Mouse (Mus musculus) hindbrain, embryonic 16.5 days (tissue): ENCODE measurements at regions not wholly inside any gene's neighbourhood (a gene's known extent, or its start where the extent isn't known, plus 50 kb on each side); places are given as distances from the start of the nearest gene placed in this dataset.
A peak's percentile ranks its signal among the peaks of the same experiment; 100 is the strongest.

Experiments used
- ATAC-seq: fragments of 200-750 bp; cut with Nextera tagmentation; 2 replicates; pipeline ENCODE4 v1.8.0; 2017; ENCODE audit warnings: moderate TSS enrichment, moderate library complexity
- H3K27ac ChIP-seq: fragments of 300-500 bp; sonication (generic); 2 replicates; pipeline ENCODE4 v1.5.1; 2014; ENCODE audit warnings: low read depth, mild to moderate bottlenecking, control low read depth, low read length, moderate library complexity
- H3K27me3 ChIP-seq: fragments of 300-500 bp; sonication (generic); replicated peaks from 2 replicates; pipeline ENCODE4 v1.6.1; 2014; ENCODE audit warnings: low read length; ENCODE audit not compliant: control insufficient read depth, insufficient read depth
- H3K36me3 ChIP-seq: fragments of 300-500 bp; sonication (generic); 2 replicates; pipeline ENCODE4 v1.6.1; 2014; ENCODE audit warnings: mild to moderate bottlenecking, low read length, moderate library complexity, mixed read lengths; ENCODE audit not compliant: control insufficient read depth, insufficient read depth
- H3K4me1 ChIP-seq: fragments of 300-500 bp; sonication (generic); 2 replicates; pipeline ENCODE4 v1.6.1; 2014; ENCODE audit warnings: low read depth, low read length; ENCODE audit not compliant: control insufficient read depth, insufficient read depth
- H3K4me2 ChIP-seq: fragments of 300-500 bp; sonication (generic); 2 replicates; pipeline ENCODE4 v1.6.1; 2014; ENCODE audit warnings: mild to moderate bottlenecking, low read length, control low read depth, moderate library complexity
- H3K4me3 ChIP-seq: fragments of 300-500 bp; sonication (generic); 2 replicates; pipeline ENCODE4 v1.5.1; 2014; ENCODE audit warnings: mild to moderate bottlenecking, low read length, control low read depth, moderate library complexity
- H3K9ac ChIP-seq: fragments of 300-500 bp; sonication (generic); 2 replicates; pipeline ENCODE4 v1.6.1; 2014; ENCODE audit warnings: low read depth, mild to moderate bottlenecking, control low read depth, low read length, moderate library complexity
- H3K9me3 ChIP-seq: fragments of 300-500 bp; sonication (generic); 2 replicates; pipeline ENCODE4 v1.6.1; 2014; ENCODE audit warnings: mild to moderate bottlenecking, low read length, moderate library complexity; ENCODE audit not compliant: control insufficient read depth
- WGBS: fragments of 180-500 bp; shearing (Covaris S2); extraction: QIAGEN DNeasy Blood & Tissue Kit; methylation state at CpG from one replicate; pipeline ENCODE4 v1.1.7; 2014; 5-methylcytosine and 5-hydroxymethylcytosine counted together

DNA sequence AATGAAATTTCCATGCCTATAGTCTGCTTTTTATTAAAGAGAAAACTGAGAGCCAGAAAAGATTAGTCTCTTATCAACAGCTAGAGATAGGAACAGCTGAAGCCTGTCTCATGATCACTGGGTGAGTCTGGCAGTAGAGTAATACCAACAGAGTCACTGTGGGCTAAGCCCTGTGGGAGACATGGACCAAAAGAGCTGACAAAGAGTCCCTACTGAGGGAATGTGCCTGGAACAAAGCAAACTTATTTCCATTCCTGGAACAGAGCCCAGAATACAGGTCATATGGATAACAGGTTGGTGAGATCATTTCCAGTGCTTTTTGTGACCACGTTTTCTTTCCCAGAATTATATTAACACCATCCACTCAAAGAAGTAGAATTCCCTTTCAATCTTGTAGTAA is 237.4 kb downstream of the Tmsb4x start:
- H3K9ac ChIP-seq: no peak overlapping the region
- no peak overlapping the region for H3K4me2 ChIP-seq
- 31% methylated on average over 1 of the region's 1 CpGs for WGBS
- no peak for ATAC-seq
- no peaks in the 10 kb centered on the region for H3K27me3 ChIP-seq
- H3K36me3 ChIP-seq: no peaks in the 10 kb centered on the region
- H3K4me1 ChIP-seq: no peaks in the 10 kb centered on the region
- H3K27ac ChIP-seq: no peak overlapping the region
- H3K9me3 ChIP-seq: no peaks in the 10 kb centered on the region
- H3K4me3 ChIP-seq: no peak overlapping the region

DNA sequence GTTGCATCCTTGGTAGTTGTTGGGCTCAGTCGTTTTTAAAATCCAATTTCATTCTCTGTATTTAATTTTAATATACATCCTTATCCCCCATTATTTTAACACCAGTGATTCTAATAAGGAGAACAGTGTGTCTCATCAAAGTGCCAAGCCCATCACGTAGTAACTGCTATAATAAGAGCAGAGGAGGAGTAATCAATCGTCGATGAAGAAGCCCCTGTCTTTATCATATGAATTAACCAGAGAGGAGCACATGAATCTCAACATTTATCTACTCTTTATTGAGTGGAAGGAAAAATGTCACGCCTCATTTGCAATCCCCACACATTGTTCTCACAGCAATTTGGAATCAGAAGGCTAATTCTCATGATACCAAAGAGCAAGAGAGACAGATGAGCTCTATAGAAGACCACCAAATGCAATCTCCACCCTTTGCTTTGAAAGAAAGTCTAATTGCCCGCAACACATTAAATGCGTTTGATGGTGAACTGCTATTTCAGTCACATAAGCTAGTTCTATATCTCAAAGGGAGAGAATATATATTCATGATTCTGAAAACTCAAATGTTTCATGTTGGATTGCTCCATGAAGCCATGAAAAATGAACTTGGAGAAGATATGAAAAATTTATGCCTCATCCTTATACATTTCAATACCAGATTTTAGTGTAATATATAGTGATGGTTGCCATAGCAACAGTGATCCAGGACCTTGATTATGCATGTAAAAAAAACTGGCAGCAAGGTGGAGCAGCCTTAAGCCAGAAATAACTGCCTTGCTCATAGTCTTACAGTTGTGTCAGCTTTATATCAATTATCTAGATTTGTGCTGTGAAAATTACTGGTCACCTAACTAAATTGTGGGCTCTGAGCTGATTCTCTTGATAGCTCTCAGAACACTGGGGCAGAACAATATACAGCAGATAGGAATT is 244.2 kb downstream of the Tmsb4x start:
- Histone ChIP-seq H3K4me3 (no peak overlapping the region), H3K36me3 (no peaks in the 10 kb centered on the region), H3K27ac (no peak overlapping the region), H3K27me3 (no peaks in the 10 kb centered on the region), H3K9me3 (no peaks in the 10 kb centered on the region), H3K4me2 (no peak overlapping the region), H3K9ac (no peak overlapping the region), H3K4me1 (no peaks in the 10 kb centered on the region)
- WGBS: 44% methylated on average over 7 of the region's 7 CpGs
- no peak for ATAC-seq

DNA sequence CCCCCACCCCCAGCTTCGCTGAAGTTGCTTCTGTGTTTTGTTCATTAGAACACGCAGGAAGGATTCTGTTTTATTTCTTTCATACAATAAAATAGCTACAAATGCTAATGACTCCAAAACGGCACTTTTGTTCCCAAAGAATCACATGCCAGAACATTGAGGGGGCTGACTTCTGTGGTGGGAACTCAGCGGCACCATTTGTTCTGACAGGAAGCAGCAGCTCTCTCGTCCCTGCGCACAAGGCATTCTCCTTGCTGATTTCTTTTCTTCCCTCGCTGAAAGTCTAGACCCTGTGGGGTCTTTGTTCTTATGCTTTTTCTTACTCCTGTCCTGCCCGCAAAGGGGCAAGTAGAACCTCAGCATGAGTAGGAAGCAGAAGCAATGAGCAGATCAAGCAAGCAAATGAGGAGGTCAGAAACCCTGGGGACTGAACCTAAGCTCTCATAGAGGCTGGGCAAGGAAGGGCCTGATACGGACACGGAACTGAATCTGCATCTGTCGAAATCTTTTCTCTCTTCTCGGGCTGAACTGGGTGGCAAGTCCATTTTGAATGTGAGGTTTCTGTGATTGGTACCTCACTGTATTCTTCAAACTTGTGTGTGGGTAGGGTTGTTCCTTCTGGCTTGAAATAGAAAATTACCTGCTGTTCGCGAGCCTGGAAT is 256.5 kb downstream of the Tmsb4x start:
- Histone ChIP-seq H3K27ac (no peak overlapping the region), H3K4me2 (peak overlapping the region; percentile 2; the same call in 1 of the 2 replicates)
- 39% methylated on average over 14 of the region's 14 CpGs for WGBS

DNA sequence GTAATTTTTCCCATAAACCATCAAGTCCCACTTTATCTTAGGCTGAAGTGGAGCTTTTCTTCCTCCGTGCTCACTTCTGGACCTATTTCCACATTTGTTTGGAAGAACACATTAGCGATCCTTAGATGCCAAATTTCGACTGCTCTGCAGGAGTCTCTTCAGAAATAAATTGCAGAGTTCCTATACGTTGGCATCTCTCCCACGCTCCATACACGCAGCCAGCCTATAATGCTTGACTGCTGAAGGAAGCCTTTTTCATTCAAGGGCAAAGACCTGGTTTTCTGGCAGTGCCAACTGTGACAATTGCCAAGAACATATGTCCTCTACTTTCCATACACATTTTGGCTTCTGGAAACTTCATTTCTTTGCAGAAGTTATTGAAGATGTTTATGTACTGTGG is 258.1 kb downstream of the Tmsb4x start:
- no peaks in the 10 kb centered on the region; the same call in 1 of the 2 replicates for H3K27me3 ChIP-seq
- no peak overlapping the region for H3K9ac ChIP-seq
- 63% methylated on average over 6 of the region's 6 CpGs for WGBS
- H3K4me2 ChIP-seq: no peak overlapping the region
- H3K9me3 ChIP-seq: no peaks in the 10 kb centered on the region
- no peaks in the 10 kb centered on the region for H3K4me1 ChIP-seq
- H3K4me3 ChIP-seq: no peak overlapping the region
- H3K36me3 ChIP-seq: no peaks in the 10 kb centered on the region
- ATAC-seq: no peak
- H3K27ac ChIP-seq: no peak overlapping the region

More for the DNA sequence above, 256.5 kb downstream of the Tmsb4x start:
- H3K9ac ChIP-seq: no peak overlapping the region
- no peaks in the 10 kb centered on the region for H3K9me3 ChIP-seq
- H3K36me3 ChIP-seq: no peaks in the 10 kb centered on the region
- no peak overlapping the region for H3K4me3 ChIP-seq
- ATAC-seq: no peak
- H3K27me3 ChIP-seq: no peaks in the 10 kb centered on the region; the same call in 1 of the 2 replicates
- H3K4me1 ChIP-seq: no peaks in the 10 kb centered on the region

DNA sequence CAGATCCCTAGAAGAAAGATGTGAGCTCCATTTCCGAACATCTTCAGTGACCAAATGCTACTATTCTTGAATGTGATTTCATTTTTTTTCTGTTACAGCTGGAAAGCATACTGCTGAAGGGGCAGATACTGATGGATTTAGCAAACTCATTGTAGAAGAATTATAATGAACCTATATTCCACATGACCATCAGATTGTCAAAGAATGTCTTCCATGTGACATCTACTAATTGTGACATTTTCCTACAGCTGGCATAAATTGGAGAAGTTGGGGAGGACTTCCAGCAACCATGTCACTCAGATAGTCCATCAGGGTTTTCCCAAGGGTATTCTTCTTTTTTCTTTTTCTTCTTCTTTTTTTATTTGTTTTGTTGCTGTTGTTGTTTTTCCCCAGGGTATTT is 263.2 kb downstream of the Tmsb4x start:
- H3K4me3 ChIP-seq: no peak overlapping the region
- H3K4me1 ChIP-seq: no peaks in the 10 kb centered on the region
- no peak overlapping the region for H3K4me2 ChIP-seq
- no peak overlapping the region for H3K27ac ChIP-seq
- WGBS: 73% methylated on average over 1 of the region's 1 CpGs
- H3K27me3 ChIP-seq: no peaks in the 10 kb centered on the region
- no peaks in the 10 kb centered on the region for H3K9me3 ChIP-seq
- ATAC-seq: no peak
- H3K9ac ChIP-seq: no peak overlapping the region
- no peaks in the 10 kb centered on the region for H3K36me3 ChIP-seq

DNA sequence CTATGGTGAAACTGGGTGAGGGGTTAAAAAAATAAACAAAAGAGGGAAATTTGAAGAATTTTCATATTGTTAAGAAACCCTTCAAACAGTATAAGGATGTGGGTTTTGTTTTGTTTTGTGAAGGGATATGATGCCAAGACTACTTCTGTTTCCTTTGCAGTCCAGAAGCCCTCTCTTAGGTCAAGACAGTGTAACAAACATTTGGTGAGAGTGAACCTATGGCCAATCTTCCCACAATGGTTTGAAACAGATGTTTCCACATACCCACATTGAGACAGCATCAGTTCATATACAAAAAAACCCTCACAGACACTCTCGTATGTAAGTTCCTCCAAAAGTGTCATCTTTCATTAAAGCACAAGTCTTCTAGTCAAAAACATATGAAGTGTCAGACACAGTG is 263.6 kb downstream of the Tmsb4x start:
- Histone ChIP-seq H3K9ac (no peak overlapping the region), H3K9me3 (no peaks in the 10 kb centered on the region), H3K4me1 (no peaks in the 10 kb centered on the region), H3K36me3 (no peaks in the 10 kb centered on the region), H3K4me3 (no peak overlapping the region), H3K27ac (no peak overlapping the region), H3K27me3 (no peaks in the 10 kb centered on the region), H3K4me2 (no peak overlapping the region)
- 64% methylated on average over 1 of the region's 1 CpGs for WGBS
- ATAC-seq: no peak

DNA sequence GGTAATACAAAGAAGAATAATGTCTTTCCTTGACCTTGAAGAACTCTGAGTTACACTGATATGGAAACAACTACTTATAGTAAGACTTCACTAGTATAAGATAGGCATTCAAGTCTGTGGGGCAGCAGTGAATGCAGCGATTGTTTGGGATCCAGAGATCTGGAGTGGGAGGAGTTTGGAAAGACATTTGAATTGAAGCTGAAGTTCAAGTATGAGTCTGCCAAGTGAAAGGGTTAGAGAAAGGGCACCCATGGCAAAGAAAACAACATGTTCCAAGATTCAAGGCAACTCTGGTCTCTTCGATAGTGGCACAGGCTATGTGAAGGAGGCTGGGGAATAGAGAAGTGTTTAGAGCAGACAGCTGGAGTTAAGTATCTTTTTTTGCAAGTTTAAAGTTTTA is 275.3 kb downstream of the Tmsb4x start:
- no peak overlapping the region for H3K27ac ChIP-seq
- no peak overlapping the region for H3K9ac ChIP-seq
- H3K27me3 ChIP-seq: no peaks in the 10 kb centered on the region
- no peaks in the 10 kb centered on the region for H3K4me1 ChIP-seq
- no peak for ATAC-seq
- 59% methylated on average over 2 of the region's 2 CpGs for WGBS
- H3K4me3 ChIP-seq: no peak overlapping the region
- no peaks in the 10 kb centered on the region for H3K36me3 ChIP-seq
- H3K4me2 ChIP-seq: no peak overlapping the region
- H3K9me3 ChIP-seq: no peaks in the 10 kb centered on the region

DNA sequence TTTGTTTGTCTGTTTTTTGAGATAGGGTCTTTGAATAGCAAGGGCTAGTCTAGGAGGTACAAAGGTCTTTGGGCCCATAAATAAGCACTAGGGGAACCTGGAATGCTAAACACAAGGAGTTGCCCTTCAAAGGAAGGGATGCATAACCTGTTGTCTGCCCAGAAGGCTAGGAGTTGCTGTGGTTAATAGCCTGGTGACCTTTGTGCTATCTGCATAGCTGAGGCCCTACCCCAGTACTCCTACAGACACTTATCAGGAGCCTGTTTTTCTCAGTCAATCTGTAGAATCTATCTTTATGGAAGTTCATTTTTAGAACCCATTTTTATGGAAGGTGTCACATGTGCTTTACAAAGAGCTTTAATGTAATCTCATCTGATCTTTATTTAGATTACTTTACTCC is 276.6 kb downstream of the Tmsb4x start:
- no peaks in the 10 kb centered on the region for H3K9me3 ChIP-seq
- H3K4me1 ChIP-seq: no peaks in the 10 kb centered on the region
- H3K27ac ChIP-seq: no peak overlapping the region
- no peak for ATAC-seq
- no peak overlapping the region for H3K4me2 ChIP-seq
- H3K27me3 ChIP-seq: no peaks in the 10 kb centered on the region
- H3K4me3 ChIP-seq: no peak overlapping the region
- no peak overlapping the region for H3K9ac ChIP-seq
- H3K36me3 ChIP-seq: no peaks in the 10 kb centered on the region

DNA sequence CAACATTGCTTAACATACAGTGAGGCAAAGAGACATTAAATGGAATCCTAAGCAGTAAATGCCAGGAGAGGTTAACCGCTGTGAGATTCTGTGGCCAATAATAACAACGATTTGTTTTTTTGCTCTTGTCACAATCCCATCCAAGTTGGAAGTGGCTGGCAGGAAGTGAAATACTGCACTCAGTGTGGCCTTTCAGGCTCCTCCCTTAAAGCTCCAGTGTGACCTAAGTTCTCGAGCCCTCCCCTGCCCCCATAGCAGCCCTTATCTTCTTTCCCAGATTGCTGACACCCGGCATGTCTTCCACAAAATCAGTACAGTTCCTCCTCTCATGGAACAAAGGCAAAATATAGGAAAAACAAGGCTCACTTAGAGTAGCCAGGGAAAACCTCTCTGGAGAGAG is 278.1 kb downstream of the Tmsb4x start:
- Histone ChIP-seq H3K27ac (no peak overlapping the region), H3K4me3 (no peak overlapping the region), H3K9ac (no peak overlapping the region), H3K4me2 (no peak overlapping the region), H3K9me3 (no peaks in the 10 kb centered on the region), H3K27me3 (peaks cover 2% of the 10 kb centered on the region; the same call in 1 of the 2 replicates), H3K36me3 (no peaks in the 10 kb centered on the region), H3K4me1 (no peaks in the 10 kb centered on the region)
- 62% methylated on average over 4 of the region's 4 CpGs for WGBS
- no peak for ATAC-seq
